Mouse (Mus musculus) liver, adult 2 months (tissue): ENCODE measurements around the gene Cox17.

ENCODE experiments used
- CTCF ChIP-seq: fragments of 200-500 bp; IDR thresholded peaks from 2 replicates; pipeline ENCODE4 v1.5.1; 2011; ENCODE audit warnings: low read depth, low read length, control low read depth
- POLR2A ChIP-seq: fragments of 200-500 bp; IDR thresholded peaks from 2 replicates; pipeline ENCODE4 v1.6.1; 2011; ENCODE audit warnings: low read length, control low read depth; ENCODE audit not compliant: insufficient read depth; ENCODE audit errors: extremely low read depth

DNA sequence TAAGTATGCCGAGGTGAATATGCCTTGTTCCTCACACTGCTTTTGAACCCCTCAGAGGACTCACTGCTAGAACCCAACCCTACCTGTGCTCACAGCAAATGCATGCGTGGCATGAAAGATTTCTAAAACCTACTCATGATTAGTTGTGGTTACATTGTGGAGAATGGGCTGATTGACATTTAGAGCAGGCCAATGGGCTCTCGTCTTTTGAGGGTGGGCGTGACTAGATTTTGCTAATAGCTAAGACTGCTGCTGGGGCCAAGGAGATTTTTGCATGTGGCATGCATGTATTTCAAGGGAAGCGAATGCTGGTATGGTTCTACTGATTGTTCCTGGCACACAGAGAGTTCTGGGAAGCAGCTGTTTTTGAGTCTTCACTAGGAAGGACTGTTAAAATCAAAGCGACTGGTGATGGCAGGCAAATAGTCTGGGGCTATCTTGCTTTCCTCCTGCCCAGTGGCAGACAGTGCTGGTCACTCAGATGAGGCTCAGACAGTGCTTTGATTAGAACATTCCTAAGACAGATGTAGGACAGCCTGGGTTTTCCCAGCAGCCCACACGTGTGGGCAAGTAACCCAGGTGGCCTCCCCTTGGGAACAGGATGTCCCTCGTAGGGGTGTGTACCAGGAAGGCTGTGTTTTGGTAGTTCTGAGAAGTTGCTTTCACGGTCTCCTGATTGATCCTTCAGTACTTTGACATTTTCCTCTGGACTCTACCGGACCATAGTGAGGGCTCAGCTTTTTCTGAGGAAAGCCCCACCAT is 27.8 kb downstream of the Cox17 start:
- no peak for TF ChIP-seq POLR2A
- TF ChIP-seq CTCF: no peak
